Mouse (Mus musculus) stomach, postnatal 0 days (tissue): Measurements from ENCODE around the gene Rrp1. TPM values are rescaled to one million over a fixed set of nuclear protein-coding genes. Genes with fewer than 3 reads are reported as not detected.
A peak's percentile ranks its signal among the peaks of the same experiment; 100 is the strongest.

ENCODE experiments used
- ATAC-seq: fragments of 200-750 bp; cut with Nextera tagmentation; 2 replicates; pipeline ENCODE4 v1.8.0; 2017; ENCODE audit not compliant: low FRiP score, low TSS enrichment
- DNase-seq: peaks from one replicate; pipeline ENCODE4 v3.0.0-alpha.2; 2016; ENCODE audit warnings: low spot score
- H3K27ac ChIP-seq: fragments of 300-500 bp; sonication (generic); replicated peaks from 2 replicates; pipeline ENCODE4 v1.5.1; 2014; ENCODE audit warnings: mild to moderate bottlenecking, control low read depth
- H3K27me3 ChIP-seq: fragments of 300-500 bp; sonication (generic); 2 replicates; pipeline ENCODE4 v1.6.1; 2014; ENCODE audit warnings: low read length; ENCODE audit not compliant: control insufficient read depth, insufficient read depth
- H3K36me3 ChIP-seq: fragments of 300-500 bp; sonication (generic); 2 replicates; pipeline ENCODE4 v1.6.1; 2014; ENCODE audit warnings: low read length, mixed read lengths; ENCODE audit not compliant: control insufficient read depth, insufficient read depth
- H3K4me1 ChIP-seq: fragments of 300-500 bp; sonication (generic); replicated peaks from 2 replicates; pipeline ENCODE4 v1.6.1; 2014; ENCODE audit warnings: antibody characterized with exemption; ENCODE audit not compliant: control insufficient read depth, insufficient read depth
- H3K4me2 ChIP-seq: fragments of 300-500 bp; sonication (generic); replicated peaks from 2 replicates; pipeline ENCODE4 v1.6.1; 2014; ENCODE audit warnings: low read depth, mild to moderate bottlenecking, control low read depth, moderate library complexity
- H3K4me3 ChIP-seq: fragments of 300-500 bp; sonication (generic); 2 replicates; pipeline ENCODE4 v1.5.1; 2014; ENCODE audit warnings: low read depth, low read length, control low read depth
- H3K9ac ChIP-seq: fragments of 300-500 bp; sonication (generic); 2 replicates; pipeline ENCODE4 v1.6.1; 2014; ENCODE audit warnings: mild to moderate bottlenecking, low read length, control low read depth, mixed read lengths
- H3K9me3 ChIP-seq: fragments of 300-500 bp; sonication (generic); 2 replicates; pipeline ENCODE4 v1.6.1; 2016; ENCODE audit warnings: low read length; ENCODE audit not compliant: control insufficient read depth
- CTCF ChIP-seq: IDR thresholded peaks from 2 replicates; pipeline ENCODE4 v1.5.1; 2016; ENCODE audit warnings: antibody characterized with exemption, low read depth, mild to moderate bottlenecking, moderate library complexity
- EP300 ChIP-seq: optimal IDR thresholded peaks from 2 replicates; pipeline ENCODE3; 2016; ENCODE audit warnings: antibody characterized with exemption
- WGBS: fragments of 180-500 bp; shearing (Covaris S2); extraction: QIAGEN DNeasy Blood & Tissue Kit; methylation state at CpG from one replicate; pipeline ENCODE4 v1.1.7; 2014; 5-methylcytosine and 5-hydroxymethylcytosine counted together
- polyA plus RNA-seq: library from polyadenylated mRNA; unstranded; fragments of >200 nt; fragmentation: Nextera tagmentation; extraction: Ambion mirVana; gene quantifications from 2 replicates; pipeline ENCODE4 v1.2.1, GENCODE M21; 2015

Gene Rrp1
- polyA plus RNA-seq, 1 experiment from 2014 or later = 148 TPM

- no peak overlapping the region for H3K4me2 ChIP-seq
- no peak for TF ChIP-seq EP300
- TF ChIP-seq CTCF = no peak
- 87% methylated on average over 5 of the region's 5 CpGs for WGBS
- no peak for ATAC-seq
- DNase-seq = no peak
- H3K4me3 ChIP-seq = no peak overlapping the region
- 0 out of 2 replicates have a peak, but pooled peaks cover 2% of the 10 kb centered on the region for H3K36me3 ChIP-seq
- H3K27ac ChIP-seq = no peak overlapping the region
- H3K9ac ChIP-seq = no peak overlapping the region
- H3K9me3 ChIP-seq = no peaks in the 10 kb centered on the region
- no peaks in the 10 kb centered on the region for H3K27me3 ChIP-seq
- no peaks in the 10 kb centered on the region for H3K4me1 ChIP-seq
Measured at GRCm38 (mm10) chr10:78441606-78442005, 28.8 kb upstream of the Rrp1 start.

- DNase-seq (peak; percentile 42), ATAC-seq (no peak)
- H3K9me3 ChIP-seq = no peaks in the 10 kb centered on the region
- H3K27me3 ChIP-seq = no peaks in the 10 kb centered on the region
- H3K4me2 ChIP-seq = no peak overlapping the region
- H3K9ac ChIP-seq = no peak overlapping the region
- H3K36me3 ChIP-seq = 0 out of 2 replicates have a peak, but pooled peaks cover 2% of the 10 kb centered on the region
- no peaks in the 10 kb centered on the region for H3K4me1 ChIP-seq
- TF ChIP-seq CTCF (peak; percentile 77), EP300 (no peak)
- H3K27ac ChIP-seq = no peak overlapping the region
- H3K4me3 ChIP-seq = no peak overlapping the region
- WGBS = 71% methylated on average over 9 of the region's 9 CpGs
Measured at GRCm38 (mm10) chr10:78440812-78441211, 28.0 kb upstream of the Rrp1 start.

- TF ChIP-seq EP300 = no peak
- no peak for TF ChIP-seq CTCF
- Histone ChIP-seq H3K4me1 (no peaks in the 10 kb centered on the region), H3K4me2 (no peak overlapping the region), H3K9me3 (no peaks in the 10 kb centered on the region), H3K27ac (no peak overlapping the region), H3K4me3 (no peak overlapping the region), H3K9ac (no peak overlapping the region), H3K27me3 (no peaks in the 10 kb centered on the region), H3K36me3 (no peaks in the 10 kb centered on the region)
- 76% methylated on average over 7 of the region's 7 CpGs for WGBS
- ATAC-seq = no peak
- DNase-seq = no peak
Measured at GRCm38 (mm10) chr10:78439990-78440389, 27.1 kb upstream of the Rrp1 start.

- H3K4me3 ChIP-seq = no peak overlapping the region
- no peaks in the 10 kb centered on the region for H3K27me3 ChIP-seq
- ATAC-seq (no peak), DNase-seq (no peak)
- H3K9ac ChIP-seq = no peak overlapping the region
- no peaks in the 10 kb centered on the region for H3K4me1 ChIP-seq
- 55% methylated on average over 5 of the region's 5 CpGs for WGBS
- no peaks in the 10 kb centered on the region for H3K36me3 ChIP-seq
- H3K4me2 ChIP-seq = no peak overlapping the region
- H3K27ac ChIP-seq = no peak overlapping the region
- peak; percentile 69 for TF ChIP-seq CTCF
- TF ChIP-seq EP300 = no peak
- H3K9me3 ChIP-seq = no peaks in the 10 kb centered on the region
Measured at GRCm38 (mm10) chr10:78439550-78439949, 26.7 kb upstream of the Rrp1 start.

- no peak overlapping the region for H3K4me2 ChIP-seq
- DNase-seq (peak; percentile 84), ATAC-seq (peak; percentile 19; the same call in 1 of the 2 replicates)
- no peaks in the 10 kb centered on the region for H3K36me3 ChIP-seq
- no peaks in the 10 kb centered on the region for H3K4me1 ChIP-seq
- H3K9me3 ChIP-seq = no peaks in the 10 kb centered on the region
- no peak overlapping the region for H3K27ac ChIP-seq
- no peak overlapping the region for H3K4me3 ChIP-seq
- H3K9ac ChIP-seq = no peak overlapping the region
- TF ChIP-seq CTCF (peak; percentile 97), EP300 (no peak)
- no peaks in the 10 kb centered on the region for H3K27me3 ChIP-seq
- 8% methylated on average over 5 of the region's 5 CpGs for WGBS
Measured at GRCm38 (mm10) chr10:78438094-78438493, 25.3 kb upstream of the Rrp1 start.

GRCm38 (mm10) chr10:78432853-78433252, 20.0 kb upstream of the Rrp1 start:
- no peak for DNase-seq
- 66% methylated on average over 3 of the region's 3 CpGs for WGBS
- no peaks in the 10 kb centered on the region for H3K4me1 ChIP-seq
- H3K36me3 ChIP-seq = peaks cover 9% of the 10 kb centered on the region
- no peak overlapping the region for H3K4me2 ChIP-seq
- H3K9ac ChIP-seq = no peak overlapping the region
- H3K4me3 ChIP-seq = no peak overlapping the region
- H3K27ac ChIP-seq = no peak overlapping the region
- no peak for ATAC-seq
- H3K9me3 ChIP-seq = no peaks in the 10 kb centered on the region
- H3K27me3 ChIP-seq = no peaks in the 10 kb centered on the region
- no peak for TF ChIP-seq CTCF
- no peak for TF ChIP-seq EP300
